Mouse (Mus musculus) lung, adult 18-20 months (tissue): Measurements from ENCODE around the gene Btbd1.

Source experiments
- DNase-seq, 2 experiments: peaks; one replicate each; pipeline ENCODE4 v3.0.0; 2022; ENCODE audit warnings: mixed read lengths in 2 of 2

The Btbd1 gene

GRCm38 (mm10) chr7:81829379-81829894 is at the start of gene Btbd1:
Gene Btbd1, minus strand, starts transcription at chr7:81829431.
- DNase-seq, result peak; percentile 81 to 85

- no peak for DNase-seq
Observed at GRCm38 (mm10) chr7:81875372-81875771, 46.1 kb upstream of the Btbd1 start.

GRCm38 (mm10) chr7:81874636-81875035 is 45.4 kb upstream of the Btbd1 start:
- peak; percentile 57 to 73 for DNase-seq

- DNase-seq, result no peak
Observed at GRCm38 (mm10) chr7:81873807-81874206, 44.6 kb upstream of the Btbd1 start.

- DNase-seq, result peak in 1 of 2 experiments; percentile 43
Observed at GRCm38 (mm10) chr7:81872493-81873013, 43.3 kb upstream of the Btbd1 start.

GRCm38 (mm10) chr7:81868158-81868557 is 38.9 kb upstream of the Btbd1 start:
- DNase-seq, result peak; percentile 71 to 80

- no peak for DNase-seq
Observed at GRCm38 (mm10) chr7:81867231-81867930, 38.1 kb upstream of the Btbd1 start.

GRCm38 (mm10) chr7:81865937-81866336 is 36.7 kb upstream of the Btbd1 start:
- DNase-seq, result no peak

- no peak for DNase-seq
Observed at GRCm38 (mm10) chr7:81864552-81864951, 35.3 kb upstream of the Btbd1 start.

GRCm38 (mm10) chr7:81862587-81863583 is 33.7 kb upstream of the Btbd1 start:
- peak; percentile 60 to 63 for DNase-seq

- DNase-seq, result no peak
Observed at GRCm38 (mm10) chr7:81861921-81862320, 32.7 kb upstream of the Btbd1 start.

- DNase-seq, result no peak
Observed at GRCm38 (mm10) chr7:81861461-81861860, 32.2 kb upstream of the Btbd1 start.

GRCm38 (mm10) chr7:81860996-81861395 is 31.8 kb upstream of the Btbd1 start:
- no peak for DNase-seq

GRCm38 (mm10) chr7:81860071-81860470 is 30.8 kb upstream of the Btbd1 start:
- DNase-seq, result peak; percentile 57 to 64

GRCm38 (mm10) chr7:81858968-81859721 is 29.9 kb upstream of the Btbd1 start, which contains the start of gene Tm6sf1:
Gene Tm6sf1, plus strand, starts transcription at chr7:81859001.
- DNase-seq, result peak; percentile 56 to 59

GRCm38 (mm10) chr7:81858236-81858635 is 29.0 kb upstream of the Btbd1 start:
- DNase-seq, result no peak

GRCm38 (mm10) chr7:81856221-81856620 is 27.0 kb upstream of the Btbd1 start:
- DNase-seq, result no peak

- no peak for DNase-seq
Observed at GRCm38 (mm10) chr7:81855694-81856093, 26.5 kb upstream of the Btbd1 start, which contains the start of gene Gm10160. Gene Gm10160, minus strand, starts transcription at chr7:81855794.

GRCm38 (mm10) chr7:81854568-81855307 is 25.5 kb upstream of the Btbd1 start:
- DNase-seq, result no peak

- no peak for DNase-seq
Observed at GRCm38 (mm10) chr7:81851706-81852105, 22.5 kb upstream of the Btbd1 start.

GRCm38 (mm10) chr7:81850171-81850570 is 20.9 kb upstream of the Btbd1 start:
- no peak for DNase-seq
